Mouse (Mus musculus): Measurements from ENCODE around the gene Ifi203. TPM values are rescaled to one million over a fixed set of nuclear protein-coding genes. Genes with fewer than 3 reads are reported as not detected.

The Ifi203 gene
- 13.1 TPM for polyA plus RNA-seq (2015; fragmentation: Illumina TruSeq; extraction: RNeasy Lipid Tissue Mini Kit (QIAGEN cat#74804); ENCODE audit: insufficient read depth, low read depth, low replicate concordance)

GRCm38 (mm10) chr1:173941924-173942779 is at the start of gene Ifi203, which contains the start of gene Mndal:
Ifi203 (minus strand) TSS chr1:173942672.
Mndal (minus strand) TSS chr1:173942491.

GRCm38 (mm10) chr1:173982694-173983305 is 40.3 kb upstream of the Ifi203 start, which contains the start of gene Ifi202b:
Ifi202b (minus strand) TSS chr1:173982744.

GRCm38 (mm10) chr1:173912548-173913255 is 29.8 kb downstream of the Ifi203 start, which contains the start of gene Ifi211:
Ifi211 (minus strand) TSS chr1:173913046.

Other genes with a start within 250 kb of the Ifi203 start
- gene Ifi207, start 200.9 kb downstream of the Ifi203 start, polyA plus RNA-seq (2015; fragmentation: Illumina TruSeq; extraction: RNeasy Lipid Tissue Mini Kit (QIAGEN cat#74804); ENCODE audit: insufficient read depth, low read depth, low replicate concordance) = 4.3 TPM
- gene Ifi204, start 175.7 kb downstream of the Ifi203 start, polyA plus RNA-seq (2015; fragmentation: Illumina TruSeq; extraction: RNeasy Lipid Tissue Mini Kit (QIAGEN cat#74804); ENCODE audit: insufficient read depth, low read depth, low replicate concordance) = 6.3 TPM
- gene Ifi211, start 29.6 kb downstream of the Ifi203 start, polyA plus RNA-seq (2015; fragmentation: Illumina TruSeq; extraction: RNeasy Lipid Tissue Mini Kit (QIAGEN cat#74804); ENCODE audit: insufficient read depth, low read depth, low replicate concordance) = 3.5 TPM
- gene Mndal, start 181 bp downstream of the Ifi203 start, polyA plus RNA-seq (2015; fragmentation: Illumina TruSeq; extraction: RNeasy Lipid Tissue Mini Kit (QIAGEN cat#74804); ENCODE audit: insufficient read depth, low read depth, low replicate concordance) = 18.1 TPM
- gene Ifi202b, start 40.1 kb upstream of the Ifi203 start, polyA plus RNA-seq (2015; fragmentation: Illumina TruSeq; extraction: RNeasy Lipid Tissue Mini Kit (QIAGEN cat#74804); ENCODE audit: insufficient read depth, low read depth, low replicate concordance) = not detected
- gene Ifi205, start 89.1 kb upstream of the Ifi203 start, polyA plus RNA-seq (2015; fragmentation: Illumina TruSeq; extraction: RNeasy Lipid Tissue Mini Kit (QIAGEN cat#74804); ENCODE audit: insufficient read depth, low read depth, low replicate concordance) = 11.4 TPM
- not detected for gene Olfr433, start 98.0 kb upstream of the Ifi203 start, polyA plus RNA-seq (2015; fragmentation: Illumina TruSeq; extraction: RNeasy Lipid Tissue Mini Kit (QIAGEN cat#74804); ENCODE audit: insufficient read depth, low read depth, low replicate concordance)
- gene Olfr432, start 106.5 kb upstream of the Ifi203 start, polyA plus RNA-seq (2015; fragmentation: Illumina TruSeq; extraction: RNeasy Lipid Tissue Mini Kit (QIAGEN cat#74804); ENCODE audit: insufficient read depth, low read depth, low replicate concordance) = not detected
- not detected for gene Olfr430, start 123.9 kb upstream of the Ifi203 start, polyA plus RNA-seq (2015; fragmentation: Illumina TruSeq; extraction: RNeasy Lipid Tissue Mini Kit (QIAGEN cat#74804); ENCODE audit: insufficient read depth, low read depth, low replicate concordance)
- not detected for gene Olfr429, start 141.7 kb upstream of the Ifi203 start, polyA plus RNA-seq (2015; fragmentation: Illumina TruSeq; extraction: RNeasy Lipid Tissue Mini Kit (QIAGEN cat#74804); ENCODE audit: insufficient read depth, low read depth, low replicate concordance)
- gene Olfr427, start 154.2 kb upstream of the Ifi203 start, polyA plus RNA-seq (2015; fragmentation: Illumina TruSeq; extraction: RNeasy Lipid Tissue Mini Kit (QIAGEN cat#74804); ENCODE audit: insufficient read depth, low read depth, low replicate concordance) = not detected
- not detected for gene Olfr231, start 178.5 kb upstream of the Ifi203 start, polyA plus RNA-seq (2015; fragmentation: Illumina TruSeq; extraction: RNeasy Lipid Tissue Mini Kit (QIAGEN cat#74804); ENCODE audit: insufficient read depth, low read depth, low replicate concordance)
- not detected for gene Olfr424, start 188.8 kb upstream of the Ifi203 start, polyA plus RNA-seq (2015; fragmentation: Illumina TruSeq; extraction: RNeasy Lipid Tissue Mini Kit (QIAGEN cat#74804); ENCODE audit: insufficient read depth, low read depth, low replicate concordance)
- not detected for gene Olfr420, start 213.0 kb upstream of the Ifi203 start, polyA plus RNA-seq (2015; fragmentation: Illumina TruSeq; extraction: RNeasy Lipid Tissue Mini Kit (QIAGEN cat#74804); ENCODE audit: insufficient read depth, low read depth, low replicate concordance)
- 0.17 TPM for gene Spta1, start 230.1 kb upstream of the Ifi203 start, polyA plus RNA-seq (2015; fragmentation: Illumina TruSeq; extraction: RNeasy Lipid Tissue Mini Kit (QIAGEN cat#74804); ENCODE audit: insufficient read depth, low read depth, low replicate concordance)